Mouse (Mus musculus) layer of hippocampus, postnatal 25 days (tissue): ENCODE measurements around the gene Nrbp1. TPM values are rescaled to one million over a fixed set of nuclear protein-coding genes. Genes with fewer than 3 reads are reported as not detected.

Source experiments
- DNase-seq, 2 experiments: peaks; one replicate each; pipeline ENCODE4 v3.0.0; 2022; ENCODE audit warnings: mixed read lengths in 2 of 2, low spot score in 1 of 2; ENCODE audit errors: extremely low spot score in 1 of 2
- total RNA-seq, 2 experiments: library from RNA; stranded (reverse); gene quantifications; 2 replicates each; pipeline ENCODE4 v1.2.3; 2021

Nrbp1 gene
- 10 to 100 TPM; 83.5 to 88.5 TPM for total RNA-seq

GRCm38 (mm10) chr5:31240637-31241521 lies at the start of gene Nrbp1, which contains the start of gene Gm9970:
Gene Nrbp1 (plus strand): TSS chr5:31240864.
Gene Gm9970 (minus strand): TSS chr5:31241232.
- peak; percentile 84 to 93 for DNase-seq

- DNase-seq: no peak
Measured at GRCm38 (mm10) chr5:31192045-31192938, 48.4 kb upstream of the Nrbp1 start.

GRCm38 (mm10) chr5:31192939-31193630 lies 47.6 kb upstream of the Nrbp1 start, which contains the start of the genes Snx17 and Eif2b4:
Gene Snx17 (plus strand): TSS chr5:31193227.
Gene Eif2b4 (minus strand): TSS chr5:31193430.
- DNase-seq: peak; percentile 96 to 98

- no peak for DNase-seq
Measured at GRCm38 (mm10) chr5:31193631-31194281, 46.9 kb upstream of the Nrbp1 start.

- DNase-seq: no peak
Measured at GRCm38 (mm10) chr5:31194486-31195485, 45.9 kb upstream of the Nrbp1 start.

GRCm38 (mm10) chr5:31195671-31196070 lies 45.0 kb upstream of the Nrbp1 start:
- DNase-seq: no peak

GRCm38 (mm10) chr5:31196207-31196606 lies 44.5 kb upstream of the Nrbp1 start:
- no peak for DNase-seq

- no peak for DNase-seq
Measured at GRCm38 (mm10) chr5:31197072-31197471, 43.6 kb upstream of the Nrbp1 start.

- no peak for DNase-seq
Measured at GRCm38 (mm10) chr5:31198170-31198569, 42.5 kb upstream of the Nrbp1 start.

- no peak for DNase-seq
Measured at GRCm38 (mm10) chr5:31198616-31199320, 41.9 kb upstream of the Nrbp1 start.

- DNase-seq: no peak
Measured at GRCm38 (mm10) chr5:31199321-31199892, 41.3 kb upstream of the Nrbp1 start.

- peak in 1 of 2 experiments; percentile 17 for DNase-seq
Measured at GRCm38 (mm10) chr5:31199893-31200292, 40.8 kb upstream of the Nrbp1 start.

- DNase-seq: peak in 1 of 2 experiments; percentile 23
Measured at GRCm38 (mm10) chr5:31200327-31200768, 40.3 kb upstream of the Nrbp1 start.

- DNase-seq: no peak
Measured at GRCm38 (mm10) chr5:31201042-31201741, 39.5 kb upstream of the Nrbp1 start.

GRCm38 (mm10) chr5:31201742-31202590 lies 38.7 kb upstream of the Nrbp1 start, which contains the start of gene Zfp513:
Gene Zfp513 (minus strand): TSS chr5:31202303.
- DNase-seq: peak; percentile 86

- DNase-seq: no peak
Measured at GRCm38 (mm10) chr5:31202933-31203332, 37.7 kb upstream of the Nrbp1 start.
